Mouse (Mus musculus) MEL-GATA-1-ER (cell line): ENCODE measurements around the gene Baz1a.
"Not testable (repeated sequence)": the region's sequence is repeated elsewhere in the genome, so short reads cannot be mapped to it uniquely, and the experiment has no call there.

Experiments used
- DNase-seq: peaks from one replicate; pipeline ENCODE4 v3.0.0-alpha.2; 2012; ENCODE audit warnings: low read depth; ENCODE audit errors: extremely low read depth

Baz1a gene

GRCm38 (mm10) chr12:54981962-54982361 lies 32.2 kb downstream of the Baz1a start:
- no peak for DNase-seq

- DNase-seq: no peak
Measured at GRCm38 (mm10) chr12:54980939-54981338, 33.2 kb downstream of the Baz1a start.

GRCm38 (mm10) chr12:54980532-54980931 lies 33.6 kb downstream of the Baz1a start:
- no peak for DNase-seq

GRCm38 (mm10) chr12:54969033-54969432 lies 45.1 kb downstream of the Baz1a start:
- DNase-seq: no peak

GRCm38 (mm10) chr12:54965532-54966160 lies 48.5 kb downstream of the Baz1a start:
- no peak for DNase-seq

- no peak for DNase-seq
Measured at GRCm38 (mm10) chr12:54959569-54959968, 54.6 kb downstream of the Baz1a start.

- DNase-seq: no peak
Measured at GRCm38 (mm10) chr12:54956974-54957373, 57.2 kb downstream of the Baz1a start.

- peak; percentile 31 for DNase-seq
Measured at GRCm38 (mm10) chr12:54956457-54956856, 57.7 kb downstream of the Baz1a start.

- DNase-seq: no peak
Measured at GRCm38 (mm10) chr12:54946116-54946515, 68.0 kb downstream of the Baz1a start.

GRCm38 (mm10) chr12:54942586-54943157 lies 71.5 kb downstream of the Baz1a start:
- DNase-seq: not testable (repeated sequence)

GRCm38 (mm10) chr12:54937581-54938343 lies 76.4 kb downstream of the Baz1a start:
- DNase-seq: not testable (repeated sequence)

GRCm38 (mm10) chr12:54910387-54910786 lies 103.8 kb downstream of the Baz1a start:
- DNase-seq: no peak

GRCm38 (mm10) chr12:54892559-54892958 lies 121.6 kb downstream of the Baz1a start:
- DNase-seq: not testable (repeated sequence)

- DNase-seq: no peak
Measured at GRCm38 (mm10) chr12:54890426-54890825, 123.7 kb downstream of the Baz1a start.

GRCm38 (mm10) chr12:54887580-54888127 lies 126.5 kb downstream of the Baz1a start:
- DNase-seq: no peak

- DNase-seq: peak; percentile 50
Measured at GRCm38 (mm10) chr12:54879630-54880029, 134.5 kb downstream of the Baz1a start.

- no peak for DNase-seq
Measured at GRCm38 (mm10) chr12:54879211-54879610, 134.9 kb downstream of the Baz1a start.

- no peak for DNase-seq
Measured at GRCm38 (mm10) chr12:54877875-54878274, 136.3 kb downstream of the Baz1a start.

GRCm38 (mm10) chr12:54876879-54877278 lies 137.3 kb downstream of the Baz1a start:
- peak; percentile 62 for DNase-seq

GRCm38 (mm10) chr12:54874711-54875110 lies 139.4 kb downstream of the Baz1a start:
- no peak for DNase-seq

GRCm38 (mm10) chr12:54862606-54863535 lies 151.3 kb downstream of the Baz1a start, which contains the start of gene Cfl2:
Cfl2 (minus strand) TSS chr12:54862877.
- peak; percentile 57 for DNase-seq
